Mouse (Mus musculus) right cerebral cortex, postnatal 36 days (tissue): ENCODE measurements around the gene Tcf7l2.
A peak's percentile ranks its signal among the peaks of the same experiment; 100 is the strongest.

Experiments used
- DNase-seq, 2 experiments: peaks; one replicate each; pipeline ENCODE4 v3.0.0; 2022; ENCODE audit warnings: low spot score in 2 of 2, mixed read lengths in 1 of 2

Gene Tcf7l2

GRCm38 (mm10) chr19:55940538-55941252, 199.1 kb downstream of the Tcf7l2 start:
- peak; percentile 48 to 58 for DNase-seq

DNA sequence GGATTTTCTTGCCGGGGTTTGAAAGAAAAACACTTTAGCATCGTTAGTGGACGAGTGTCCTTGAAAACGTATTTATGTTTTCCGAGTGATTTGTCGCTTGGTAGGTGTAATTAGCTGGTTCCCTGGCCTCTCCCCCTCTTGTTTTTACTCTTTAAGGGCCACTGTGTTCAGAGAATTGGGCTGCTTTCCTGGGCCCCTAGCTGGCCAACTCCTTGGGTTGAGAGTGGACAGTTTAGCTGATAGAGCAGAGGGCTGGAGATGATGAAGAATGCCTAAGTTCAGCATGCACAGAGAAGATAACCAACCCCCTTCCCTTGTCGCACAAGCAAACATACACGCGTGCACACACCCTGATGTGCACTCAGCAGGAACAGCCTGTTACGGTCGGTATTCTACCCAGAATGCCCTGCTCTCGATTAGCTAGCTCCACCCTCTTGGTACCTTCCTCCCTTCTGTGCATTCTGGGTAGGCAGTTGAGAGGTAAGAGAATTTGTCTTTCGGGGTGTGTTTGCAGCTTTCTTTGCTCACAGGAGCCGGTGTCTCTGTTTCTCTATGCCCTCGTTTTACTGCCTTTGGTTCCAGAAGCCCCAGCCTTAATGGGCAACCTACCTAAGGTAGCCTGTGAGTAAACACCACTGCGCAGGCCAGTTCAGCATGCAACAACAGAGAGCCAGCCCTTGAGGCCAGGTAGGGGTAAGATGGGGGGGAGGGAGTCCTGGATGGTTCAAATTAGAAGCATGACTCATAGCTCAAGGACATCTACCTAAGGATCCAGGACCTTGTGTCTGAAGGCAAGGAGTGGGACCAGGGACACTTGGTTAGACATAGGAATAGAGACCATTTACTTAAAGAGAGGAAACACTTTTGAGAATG, 199.9 kb downstream of the Tcf7l2 start:
- DNase-seq, result no peak

GRCm38 (mm10) chr19:55951397-55951796, 209.8 kb downstream of the Tcf7l2 start:
- no peak for DNase-seq

GRCm38 (mm10) chr19:55953207-55953606, 211.6 kb downstream of the Tcf7l2 start:
- peak; percentile 17 to 21 for DNase-seq

- DNase-seq, result no peak
Measured at GRCm38 (mm10) chr19:55955126-55955525, 213.5 kb downstream of the Tcf7l2 start.

DNA sequence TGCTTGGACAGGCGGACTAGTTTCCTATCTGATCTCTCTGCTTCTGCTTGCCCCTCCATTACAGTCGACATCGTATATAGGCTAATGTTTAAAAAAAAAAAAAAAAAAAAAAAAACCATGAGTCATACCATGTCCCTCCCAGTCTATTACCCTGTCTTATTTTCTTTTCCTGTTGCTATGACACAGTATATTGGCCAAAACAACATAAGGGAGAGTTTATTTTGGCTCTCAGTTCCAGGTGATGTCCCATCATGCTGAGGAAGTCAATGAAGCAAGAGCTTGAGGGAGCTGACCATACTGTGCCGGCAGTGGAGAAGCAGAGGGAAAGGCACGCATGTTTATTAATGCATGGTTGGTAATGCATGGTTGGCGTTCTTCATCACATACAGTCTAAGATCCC, 215.1 kb downstream of the Tcf7l2 start:
- DNase-seq, result no peak

DNA sequence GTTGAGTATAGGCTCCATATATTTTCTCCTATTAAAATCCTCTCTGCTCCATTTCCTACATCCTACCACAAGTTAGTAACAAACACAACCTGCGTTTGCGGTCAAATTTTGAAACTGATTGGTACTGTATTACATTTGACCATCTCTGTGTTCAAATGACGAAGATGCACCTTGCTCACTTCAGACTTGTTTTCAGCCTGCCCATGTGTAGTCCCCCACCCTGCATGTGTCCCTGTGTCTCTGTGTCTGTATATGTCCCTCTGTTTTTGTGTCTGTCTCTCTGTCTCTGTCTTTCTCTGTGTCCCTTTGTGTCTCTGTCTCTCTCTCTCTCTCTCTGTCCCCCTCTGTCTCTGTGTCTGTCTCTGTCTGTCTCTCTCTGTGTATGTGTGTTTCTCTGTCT, 222.8 kb downstream of the Tcf7l2 start:
- no peak for DNase-seq

GRCm38 (mm10) chr19:55966066-55966465, 224.4 kb downstream of the Tcf7l2 start:
- DNase-seq, result no peak

- DNase-seq, result no peak
Measured at GRCm38 (mm10) chr19:55969929-55970531, 228.4 kb downstream of the Tcf7l2 start.

DNA sequence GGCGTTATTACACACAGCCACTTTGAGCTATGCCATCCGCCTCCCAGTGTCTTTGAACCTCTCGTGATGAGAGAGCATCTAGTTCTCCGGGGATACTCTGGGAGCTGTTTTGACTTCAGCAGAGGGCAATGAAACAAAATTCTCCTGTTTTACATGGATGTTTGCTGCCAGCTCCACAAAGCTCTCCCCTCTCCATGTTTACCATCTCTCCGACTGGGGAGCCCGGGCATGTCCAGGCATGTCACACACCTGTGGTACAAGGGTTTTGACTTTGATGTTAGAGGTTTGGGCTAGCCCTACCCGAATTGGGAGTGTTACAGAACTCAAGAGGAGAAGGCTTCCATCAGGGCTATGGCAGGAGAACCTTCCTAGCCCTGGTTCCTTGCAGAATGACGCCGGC, 234.5 kb downstream of the Tcf7l2 start:
- DNase-seq, result no peak
